Mouse (Mus musculus) thymus, adult 2 months (tissue): ENCODE data around the gene Slc24a4.

ENCODE experiments used
- CTCF ChIP-seq: fragments of 200-500 bp; IDR thresholded peaks from 2 replicates; pipeline ENCODE4 v1.5.1; 2012; ENCODE audit warnings: mild to moderate bottlenecking, control low read depth, low read length, moderate library complexity, borderline replicate concordance; ENCODE audit not compliant: control insufficient read depth, poor library complexity, insufficient read depth; ENCODE audit errors: extremely low read depth
- POLR2A ChIP-seq: fragments of 200-500 bp; IDR thresholded peaks from 2 replicates; pipeline ENCODE4 v1.6.1; 2012; ENCODE audit warnings: mild to moderate bottlenecking, low read length, control low read depth, moderate library complexity; ENCODE audit not compliant: control insufficient read depth, poor library complexity, insufficient read depth; ENCODE audit errors: extremely low read depth

DNA sequence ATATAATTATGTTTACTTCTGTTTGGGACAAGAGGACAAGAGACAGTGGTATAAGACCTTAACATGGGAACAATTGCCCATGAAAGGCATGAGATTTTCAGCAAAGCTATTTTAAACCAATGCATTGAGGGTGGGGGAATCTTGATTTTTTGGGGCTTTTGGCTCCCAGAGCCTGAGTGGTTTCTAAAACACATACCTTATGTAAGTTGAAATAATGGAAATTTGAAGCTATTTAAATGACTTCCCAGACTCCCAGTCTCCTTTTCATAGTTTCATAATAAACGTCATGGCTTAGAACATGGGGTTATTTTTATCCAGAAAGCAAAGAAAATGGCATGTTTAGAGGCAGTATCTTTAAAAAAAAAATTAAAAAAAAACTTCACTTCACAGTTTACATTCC lies 77.9 kb downstream of the Slc24a4 start:
- no peak for TF ChIP-seq CTCF
- no peak for TF ChIP-seq POLR2A
